19 mouse cellular contexts compared by ENCODE assay signal in the genomic region with DNA sequence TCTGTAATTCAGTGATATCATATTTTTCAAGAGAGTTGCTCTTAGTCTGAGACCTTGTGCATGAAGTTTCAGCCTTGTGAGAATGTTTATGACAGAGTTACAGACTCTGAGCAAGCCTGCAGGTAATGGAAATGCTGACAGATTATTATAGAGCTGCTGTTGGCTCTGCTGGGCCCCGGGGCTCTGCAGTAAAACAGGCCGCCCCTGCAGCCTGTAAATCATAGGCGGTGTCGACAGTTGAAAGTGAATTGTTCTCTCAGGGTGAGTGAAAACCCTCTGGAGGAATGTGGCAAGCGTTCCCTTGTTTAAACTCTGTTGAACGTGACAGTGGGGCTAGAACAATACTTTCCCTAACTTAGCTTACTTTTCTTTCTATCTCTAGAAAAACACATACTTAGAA. TPM values are rescaled to one million over a fixed set of nuclear protein-coding genes. Genes with fewer than 3 reads are reported as not detected.
A peak's percentile ranks its signal among the peaks of the same experiment; 100 is the strongest.
DNase-seq lines count a peak whose midpoint lies in the region; ATAC-seq and TF ChIP-seq lines count a peak whose summit lies in the region.
"Had no signal": no experiment of that assay in that cellular context is flagged by ENCODE, and none has a peak within 500 bp of the region (broad histone marks: within the 10 kb centered on the region; RNA-seq: fewer than 3 reads in every experiment).

No protein-coding gene starts in this region.

- peak; percentile 63 for DNase-seq in heart, adult 11 months
- no peak for DNase-seq in heart, postnatal 14 days
- DNase-seq in kidney, postnatal 0 days (ENCODE audit: low spot score): peak; percentile 11
- peak; percentile 89 for DNase-seq in forelimb bud, embryonic 11.5 days (ENCODE audit: low read depth, low spot score)
- no peak for DNase-seq in gastrocnemius, postnatal 25 days
- no peak for DNase-seq in spleen, postnatal 10 days (ENCODE audit: low spot score in 2 of 2)
- DNase-seq: adrenal gland, postnatal 25 days; cerebellum, adult 9-10 months; forebrain, postnatal 0 days; gastrocnemius, postnatal 10 days; kidney, adult 2 months; liver; lung, adult 2 months; midbrain, embryonic 14.5 days; right cerebral cortex, postnatal 25 days had no signal

- no peak for TF ChIP-seq CTCF in kidney, postnatal 0 days (IDR thresholded peaks at IDR 0.05; ENCODE audit: low read depth)

- no peak overlapping the region for H3K27ac ChIP-seq in kidney, postnatal 0 days
- H3K27ac ChIP-seq in kidney, embryonic 15.5 days: no peak overlapping the region
- H3K27ac ChIP-seq in limb, embryonic 13.5 days: no peak overlapping the region; the same call in 1 of the 2 replicates
- H3K27ac ChIP-seq: hindbrain, embryonic 12.5 days; macrophage had no signal

- no peaks in the 10 kb centered on the region for H3K9me3 ChIP-seq in kidney, postnatal 0 days (replicated peaks; ENCODE audit: low read length)
- H3K9me3 ChIP-seq in kidney, embryonic 15.5 days (replicated peaks): no peaks in the 10 kb centered on the region
- H3K9me3 ChIP-seq in limb, embryonic 13.5 days: no peaks in the 10 kb centered on the region
- H3K9me3 ChIP-seq: hindbrain, embryonic 12.5 days had no signal

- no peak overlapping the region for H3K9ac ChIP-seq in kidney, postnatal 0 days (ENCODE audit: low read depth, low read length)
- H3K9ac ChIP-seq in kidney, embryonic 15.5 days: no peak overlapping the region
- H3K9ac ChIP-seq in limb, embryonic 13.5 days: no peak overlapping the region
- H3K9ac ChIP-seq: forebrain, postnatal 0 days; hindbrain, embryonic 12.5 days had no signal

- 24% methylated on average over 6 of the region's 6 CpGs for WGBS in kidney, postnatal 0 days
- WGBS in kidney, embryonic 15.5 days: 25% methylated on average over 6 of the region's 6 CpGs
- WGBS in limb, embryonic 13.5 days: 10% methylated on average over 6 of the region's 6 CpGs

- H3K4me1 ChIP-seq in kidney, postnatal 0 days (replicated peaks; ENCODE audit: insufficient read depth, low read length): no peaks in the 10 kb centered on the region
- H3K4me1 ChIP-seq in kidney, embryonic 15.5 days: no peaks in the 10 kb centered on the region
- peaks cover 17% of the 10 kb centered on the region for H3K4me1 ChIP-seq in limb, embryonic 13.5 days
- H3K4me1 ChIP-seq: hindbrain, embryonic 12.5 days had no signal

- 0 out of 2 replicates have a peak, but pooled peaks cover 11% of the 10 kb centered on the region for H3K36me3 ChIP-seq in kidney, postnatal 0 days (ENCODE audit: insufficient read depth, low read length)
- peaks cover 53% of the 10 kb centered on the region for H3K36me3 ChIP-seq in kidney, embryonic 15.5 days
- peaks cover 39% of the 10 kb centered on the region for H3K36me3 ChIP-seq in limb, embryonic 13.5 days

- H3K27me3 ChIP-seq in kidney, postnatal 0 days (ENCODE audit: insufficient read depth, low read length): no peaks in the 10 kb centered on the region
- no peaks in the 10 kb centered on the region for H3K27me3 ChIP-seq in kidney, embryonic 15.5 days
- H3K27me3 ChIP-seq in limb, embryonic 13.5 days: no peaks in the 10 kb centered on the region
- H3K27me3 ChIP-seq: hindbrain, embryonic 12.5 days had no signal

- ATAC-seq in kidney, postnatal 0 days (replicated peaks; ENCODE audit: low FRiP score, low read depth): no peak
- no peak for ATAC-seq in kidney, embryonic 15.5 days (replicated peaks; ENCODE audit: low FRiP score)
- peak; percentile 81 for ATAC-seq in limb, embryonic 13.5 days (ENCODE audit: low FRiP score, low read depth)
- ATAC-seq: forebrain, postnatal 0 days had no signal

- H3K4me2 ChIP-seq in kidney, postnatal 0 days (ENCODE audit: low read length): no peak overlapping the region
- H3K4me2 ChIP-seq in kidney, embryonic 15.5 days: no peak overlapping the region
- peak overlapping the region; percentile 16; the same call in 1 of the 2 replicates for H3K4me2 ChIP-seq in limb, embryonic 13.5 days (replicated peaks)
- H3K4me2 ChIP-seq: hindbrain, embryonic 12.5 days had no signal

- intact Hi-C loops in heart, postnatal 14 days (cut with DNase I): no loop called here

- no peak overlapping the region for H3K4me3 ChIP-seq in kidney, postnatal 0 days (replicated peaks; ENCODE audit: low read depth, low read length)
- no peak overlapping the region for H3K4me3 ChIP-seq in kidney, embryonic 15.5 days (replicated peaks)
- no peak overlapping the region for H3K4me3 ChIP-seq in limb, embryonic 13.5 days
- H3K4me3 ChIP-seq: hindbrain, embryonic 12.5 days had no signal

RNA-seq across cellular contexts. Expression of a gene that starts 46.2 kb away (rescaled TPM):
- total RNA-seq in heart, postnatal 14 days (2021): 1 to 10 TPM in 1 of 2 experiments, under 1 TPM in 1; 0.81 to 1.2 TPM
- polyA plus RNA-seq in kidney, postnatal 0 days (2015; fragmentation: Nextera tagmentation; extraction: Ambion mirVana): 1.7 and 2.0 TPM in 2 replicates
- polyA plus RNA-seq in kidney, embryonic 15.5 days (2015; fragmentation: Nextera tagmentation; extraction: Ambion mirVana): 5.0 and 5.5 TPM in 2 replicates
- 5.8 and 6.5 TPM in 2 replicates for polyA plus RNA-seq in limb, embryonic 13.5 days (2015; fragmentation: Nextera tagmentation; extraction: Ambion mirVana)
- under 1 TPM; 0.19 to 0.20 TPM for total RNA-seq in gastrocnemius, postnatal 25 days (2021)

Comparison
In these comparisons a context has a peak if more than half of its experiments do, and no peak if none do; other contexts are left out.
1. DNase-seq: peak in heart, adult 11 months (single experiment), kidney, postnatal 0 days (single experiment) and forelimb bud, embryonic 11.5 days (single experiment); none in heart, postnatal 14 days (0 of 2), gastrocnemius, postnatal 25 days (single experiment) and spleen, postnatal 10 days (0 of 2).